Mouse (Mus musculus): ENCODE data around the gene Lrrc66.

Gene Lrrc66

GRCm38 (mm10) chr5:73558756-73559155 lies 73.6 kb downstream of the Lrrc66 start:
- no peak for DNase-seq (ENCODE audit: low spot score)

GRCm38 (mm10) chr5:73556733-73557425 lies 75.4 kb downstream of the Lrrc66 start:
- no peak for DNase-seq (ENCODE audit: low spot score)

Measured in ovary, postnatal 14 days (tissue).